8 mouse cellular contexts compared by ENCODE assay signal in the genomic region with DNA sequence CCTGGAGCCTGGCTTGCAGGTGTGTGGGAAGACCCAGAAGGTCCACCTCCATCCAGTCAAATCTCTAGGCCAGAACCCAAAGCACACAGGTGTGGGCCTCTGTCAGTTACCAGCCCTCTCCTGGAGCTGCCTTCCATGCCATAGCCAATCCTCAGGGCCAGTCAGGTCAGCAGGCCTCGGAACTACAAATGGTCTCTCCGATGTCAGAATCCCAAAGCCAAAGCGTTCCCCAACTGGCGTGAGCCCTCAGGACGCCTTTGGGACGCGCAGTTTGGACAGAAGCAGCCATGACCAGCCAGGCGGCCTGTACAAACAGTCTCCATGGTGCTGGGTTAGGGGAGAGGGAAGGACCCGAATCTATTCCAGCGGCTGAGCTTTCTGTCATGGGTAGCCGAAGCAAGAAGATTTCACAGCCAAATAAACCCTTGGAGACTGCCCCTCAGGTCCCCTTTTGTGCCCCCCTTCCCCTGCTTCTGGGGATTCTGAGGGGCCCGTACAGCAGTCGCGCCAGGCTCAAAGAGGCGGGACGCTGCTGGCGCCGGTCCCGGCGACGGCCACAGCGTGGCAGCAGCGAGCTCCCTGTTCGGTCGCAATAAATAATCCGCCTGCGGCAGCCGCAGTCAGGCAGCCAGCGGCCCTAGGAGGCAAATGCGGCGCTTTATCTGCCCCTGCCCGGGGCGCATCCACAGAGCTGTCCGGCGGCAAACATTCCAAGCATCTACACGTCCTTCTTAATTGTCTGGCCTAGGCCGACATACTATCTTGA. TPM values are rescaled to one million over a fixed set of nuclear protein-coding genes. Genes with fewer than 3 reads are reported as not detected.
DNase-seq lines count a peak whose midpoint lies in the region; ATAC-seq and TF ChIP-seq lines count a peak whose summit lies in the region.

No protein-coding gene starts in this region.

- WGBS in forebrain, embryonic 15.5 days = under 1% methylated on average over 37 of the region's 37 CpGs
- under 1% methylated on average over 37 of the region's 37 CpGs for WGBS in hindbrain, embryonic 12.5 days

- peak; percentile 81 for DNase-seq in ES-CJ7 (ENCODE audit: low read depth, low spot score)
- peak; percentile 84 for DNase-seq in brain, embryonic 14.5 days (ENCODE audit: low read depth)
- peak; percentile 37 to 65 for DNase-seq in layer of hippocampus, postnatal 25 days (ENCODE audit: extremely low spot score in 1 of 2, low spot score in 1 of 2)
- peak; percentile 86 to 88 for DNase-seq in lung, postnatal 4 days
- peak; percentile 84 for DNase-seq in retina, postnatal 1 day
- peak; percentile 73 to 81 for DNase-seq in urinary bladder, postnatal 4 days (ENCODE audit: low spot score in 2 of 2)

- no peaks in the 10 kb centered on the region for H3K36me3 ChIP-seq in forebrain, embryonic 15.5 days
- no peaks in the 10 kb centered on the region for H3K36me3 ChIP-seq in hindbrain, embryonic 12.5 days

- no peak overlapping the region for H3K9ac ChIP-seq in forebrain, embryonic 15.5 days (replicated peaks)
- no peak overlapping the region for H3K9ac ChIP-seq in hindbrain, embryonic 12.5 days

- H3K4me2 ChIP-seq in forebrain, embryonic 15.5 days (replicated peaks) = no peak overlapping the region
- H3K4me2 ChIP-seq in hindbrain, embryonic 12.5 days (replicated peaks) = peak overlapping the region; percentile 8

- ATAC-seq in forebrain, embryonic 15.5 days (replicated peaks) = peak; percentile 43
- peak; percentile 67 for ATAC-seq in hindbrain, embryonic 12.5 days (ENCODE audit: low FRiP score)

- peaks cover 97% of the 10 kb centered on the region for H3K27me3 ChIP-seq in forebrain, embryonic 15.5 days
- H3K27me3 ChIP-seq in hindbrain, embryonic 12.5 days = peaks cover 98% of the 10 kb centered on the region

- H3K27ac ChIP-seq in forebrain, embryonic 15.5 days (replicated peaks) = no peak overlapping the region
- H3K27ac ChIP-seq in hindbrain, embryonic 12.5 days = no peak overlapping the region

- 0 out of 2 replicates have a peak, but pooled peaks cover 4% of the 10 kb centered on the region for H3K4me1 ChIP-seq in forebrain, embryonic 15.5 days
- H3K4me1 ChIP-seq in hindbrain, embryonic 12.5 days = peaks cover 11% of the 10 kb centered on the region

- peak; percentile 84 for TF ChIP-seq CTCF in brain, embryonic 14.5 days (IDR thresholded peaks at IDR 0.05; ENCODE audit: borderline replicate concordance, extremely low read depth, insufficient read depth, insufficient read length)

- no peak for TF ChIP-seq POLR2A in brain, embryonic 14.5 days (IDR thresholded peaks at IDR 0.05; ENCODE audit: borderline replicate concordance, extremely low read depth, insufficient read depth, insufficient read length, poor library complexity, severe bottlenecking)

- H3K4me3 ChIP-seq in forebrain, embryonic 15.5 days = no peak overlapping the region
- H3K4me3 ChIP-seq in hindbrain, embryonic 12.5 days = peak overlapping the region; percentile 7; the same call in 1 of the 2 replicates

- H3K9me3 ChIP-seq in forebrain, embryonic 15.5 days = no peaks in the 10 kb centered on the region
- H3K9me3 ChIP-seq in hindbrain, embryonic 12.5 days (replicated peaks) = no peaks in the 10 kb centered on the region

RNA-seq across cellular contexts. Expression of gene Hoxa3, which starts 1.8 kb away (rescaled TPM):
- 1.6 and 20.3 TPM in 2 replicates for polyA plus RNA-seq in brain, embryonic 14.5 days (2012; rRNA removed)
- polyA plus RNA-seq in forebrain, embryonic 15.5 days (2015; fragmentation: Nextera tagmentation; extraction: Ambion mirVana) = not detected in 2 replicates
- polyA plus RNA-seq in hindbrain, embryonic 12.5 days (2016; fragmentation: Nextera tagmentation; extraction: Ambion mirVana) = 13.7 and 19.5 TPM in 2 replicates
- not detected for total RNA-seq in layer of hippocampus, postnatal 25 days (2021)

RNA-seq across cellular contexts. Expression of gene Gm28308, which starts 1.8 kb away (rescaled TPM):
- polyA plus RNA-seq in brain, embryonic 14.5 days (2012; rRNA removed) = not detected in 2 replicates
- not detected in 2 replicates for polyA plus RNA-seq in forebrain, embryonic 15.5 days (2015; fragmentation: Nextera tagmentation; extraction: Ambion mirVana)
- not detected in 2 replicates for polyA plus RNA-seq in hindbrain, embryonic 12.5 days (2016; fragmentation: Nextera tagmentation; extraction: Ambion mirVana)
- not detected for total RNA-seq in layer of hippocampus, postnatal 25 days (2021)

RNA-seq across cellular contexts. Expression of gene Hoxa6, which starts 2.8 kb away (rescaled TPM):
- polyA plus RNA-seq in brain, embryonic 14.5 days (2012; rRNA removed) = 0.08 and 3.7 TPM in 2 replicates
- polyA plus RNA-seq in forebrain, embryonic 15.5 days (2015; fragmentation: Nextera tagmentation; extraction: Ambion mirVana) = not detected in 2 replicates
- polyA plus RNA-seq in hindbrain, embryonic 12.5 days (2016; fragmentation: Nextera tagmentation; extraction: Ambion mirVana) = 18.7 and 20.5 TPM in 2 replicates
- total RNA-seq in layer of hippocampus, postnatal 25 days (2021) = not detected

RNA-seq across cellular contexts. Expression of gene Hoxa5, which starts 7.0 kb away (rescaled TPM):
- 5.0 and 47.1 TPM in 2 replicates for polyA plus RNA-seq in brain, embryonic 14.5 days (2012; rRNA removed)
- not detected in 2 replicates for polyA plus RNA-seq in forebrain, embryonic 15.5 days (2015; fragmentation: Nextera tagmentation; extraction: Ambion mirVana)
- polyA plus RNA-seq in hindbrain, embryonic 12.5 days (2016; fragmentation: Nextera tagmentation; extraction: Ambion mirVana) = 53.4 and 82.9 TPM in 2 replicates
- total RNA-seq in layer of hippocampus, postnatal 25 days (2021) = not detected

RNA-seq across cellular contexts. Expression of gene Hoxa7, which starts 10.3 kb away (rescaled TPM):
- polyA plus RNA-seq in brain, embryonic 14.5 days (2012; rRNA removed) = 0.05 and 0.10 TPM in 2 replicates
- not detected in 2 replicates for polyA plus RNA-seq in forebrain, embryonic 15.5 days (2015; fragmentation: Nextera tagmentation; extraction: Ambion mirVana)
- polyA plus RNA-seq in hindbrain, embryonic 12.5 days (2016; fragmentation: Nextera tagmentation; extraction: Ambion mirVana) = 0.79 and 1.0 TPM in 2 replicates
- total RNA-seq in layer of hippocampus, postnatal 25 days (2021) = not detected
